Mouse (Mus musculus): ENCODE measurements at regions not wholly inside any gene's neighbourhood (a gene's known extent, or its start where the extent isn't known, plus 50 kb on each side); places are given as distances from the start of the nearest gene placed in this dataset.

DNA sequence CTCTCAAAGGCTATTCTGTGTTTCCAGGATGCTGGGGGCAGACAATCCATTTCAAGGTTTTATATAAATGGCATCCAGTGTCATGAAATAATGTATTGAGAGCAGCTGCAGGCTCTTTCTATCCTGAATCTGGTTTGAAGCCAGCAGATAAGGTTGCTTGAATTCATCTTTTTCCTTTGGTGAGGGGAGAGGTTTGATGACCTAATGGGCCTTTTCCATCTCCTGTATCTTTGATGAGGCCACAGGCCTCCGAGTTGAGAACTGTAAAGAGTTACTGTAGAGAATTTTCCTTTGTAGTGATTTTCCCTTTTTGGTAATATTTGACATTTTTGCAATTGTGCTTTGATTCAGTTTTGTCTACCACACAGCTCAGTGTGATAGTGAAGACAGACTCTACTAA, 458.8 kb upstream of the 1700008P02Rik start:
- TF ChIP-seq POLR2A (IDR thresholded peaks at IDR 0.05; ENCODE audit: borderline replicate concordance, insufficient read depth, low read length), result no peak
- no peak for TF ChIP-seq CTCF (IDR thresholded peaks at IDR 0.05; ENCODE audit: borderline replicate concordance, insufficient read depth, low read depth, low read length)
- H3K27me3 ChIP-seq (ENCODE audit: control insufficient read depth, insufficient read depth, low read length), result no peaks in the 10 kb centered on the region
- no peak overlapping the region for H3K27ac ChIP-seq (ENCODE audit: insufficient read depth, low read length)
- no peak overlapping the region for H3K4me3 ChIP-seq (replicated peaks; ENCODE audit: insufficient read depth, low read depth, low read length)
- WGBS, result 61% methylated on average over 1 of the region's 1 CpGs
- H3K4me1 ChIP-seq (ENCODE audit: control insufficient read depth, insufficient read depth, low read length), result no peaks in the 10 kb centered on the region
- DNase-seq, result no peak

- Histone ChIP-seq H3K27ac (ENCODE audit: insufficient read depth, low read length) (no peak overlapping the region), H3K27me3 (ENCODE audit: control insufficient read depth, insufficient read depth, low read length) (no peaks in the 10 kb centered on the region), H3K4me1 (ENCODE audit: control insufficient read depth, insufficient read depth, low read length) (no peaks in the 10 kb centered on the region), H3K4me3 (replicated peaks; ENCODE audit: insufficient read depth, low read depth, low read length) (no peak overlapping the region)
- no peak for TF ChIP-seq CTCF (IDR thresholded peaks at IDR 0.05; ENCODE audit: borderline replicate concordance, insufficient read depth, low read depth, low read length)
- no peak for TF ChIP-seq POLR2A (IDR thresholded peaks at IDR 0.05; ENCODE audit: borderline replicate concordance, insufficient read depth, low read length)
- DNase-seq, result no peak
- 73% methylated on average over 3 of the region's 3 CpGs for WGBS
Measured at GRCm38 (mm10) chr3:7076850-7077249, 456.6 kb upstream of the 1700008P02Rik start.

GRCm38 (mm10) chr3:7074488-7074887, 454.2 kb upstream of the 1700008P02Rik start:
- TF ChIP-seq POLR2A (IDR thresholded peaks at IDR 0.05; ENCODE audit: borderline replicate concordance, insufficient read depth, low read length) (no peak), CTCF (IDR thresholded peaks at IDR 0.05; ENCODE audit: borderline replicate concordance, insufficient read depth, low read depth, low read length) (no peak)
- 55% methylated on average over 2 of the region's 2 CpGs for WGBS
- Histone ChIP-seq H3K27me3 (ENCODE audit: control insufficient read depth, insufficient read depth, low read length) (no peaks in the 10 kb centered on the region), H3K4me1 (ENCODE audit: control insufficient read depth, insufficient read depth, low read length) (no peaks in the 10 kb centered on the region), H3K27ac (ENCODE audit: insufficient read depth, low read length) (no peak overlapping the region), H3K4me3 (replicated peaks; ENCODE audit: insufficient read depth, low read depth, low read length) (no peak overlapping the region)
- DNase-seq, result no peak

- WGBS, result 32% methylated on average over 2 of the region's 2 CpGs
- no peak for DNase-seq
- Histone ChIP-seq H3K4me3 (replicated peaks; ENCODE audit: insufficient read depth, low read depth, low read length) (no peak overlapping the region), H3K27ac (ENCODE audit: insufficient read depth, low read length) (no peak overlapping the region), H3K4me1 (ENCODE audit: control insufficient read depth, insufficient read depth, low read length) (no peaks in the 10 kb centered on the region), H3K27me3 (ENCODE audit: control insufficient read depth, insufficient read depth, low read length) (no peaks in the 10 kb centered on the region)
- TF ChIP-seq POLR2A (IDR thresholded peaks at IDR 0.05; ENCODE audit: borderline replicate concordance, insufficient read depth, low read length) (no peak), CTCF (IDR thresholded peaks at IDR 0.05; ENCODE audit: borderline replicate concordance, insufficient read depth, low read depth, low read length) (no peak)
Measured at GRCm38 (mm10) chr3:7041372-7042057, 421.3 kb upstream of the 1700008P02Rik start.

DNA sequence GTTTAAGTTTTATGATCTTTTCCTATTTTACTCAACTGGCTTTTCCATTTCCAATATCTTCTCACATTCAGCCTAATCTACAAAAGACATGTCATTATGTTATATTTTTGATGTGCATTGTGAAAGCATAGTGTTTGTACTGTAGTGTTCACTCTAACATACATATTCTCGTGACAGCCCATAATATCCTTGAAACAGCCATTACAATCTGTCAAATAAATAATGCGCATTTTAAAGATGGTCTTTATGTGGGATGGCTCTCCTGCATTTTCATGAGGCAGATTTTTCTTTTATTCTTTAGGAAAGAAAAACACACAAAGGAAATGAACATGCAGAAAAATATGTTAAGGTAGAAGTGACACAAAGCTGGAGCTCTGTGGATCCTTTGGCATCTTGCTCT, 415.6 kb upstream of the 1700008P02Rik start:
- Histone ChIP-seq H3K4me1 (ENCODE audit: control insufficient read depth, insufficient read depth, low read length) (no peaks in the 10 kb centered on the region), H3K27ac (ENCODE audit: insufficient read depth, low read length) (no peak overlapping the region), H3K4me3 (replicated peaks; ENCODE audit: insufficient read depth, low read depth, low read length) (no peak overlapping the region), H3K27me3 (ENCODE audit: control insufficient read depth, insufficient read depth, low read length) (no peaks in the 10 kb centered on the region)
- TF ChIP-seq POLR2A (IDR thresholded peaks at IDR 0.05; ENCODE audit: borderline replicate concordance, insufficient read depth, low read length), result no peak
- no peak for TF ChIP-seq CTCF (IDR thresholded peaks at IDR 0.05; ENCODE audit: borderline replicate concordance, insufficient read depth, low read depth, low read length)
- WGBS, result 24% methylated on average over 2 of the region's 2 CpGs
- DNase-seq, result no peak

DNA sequence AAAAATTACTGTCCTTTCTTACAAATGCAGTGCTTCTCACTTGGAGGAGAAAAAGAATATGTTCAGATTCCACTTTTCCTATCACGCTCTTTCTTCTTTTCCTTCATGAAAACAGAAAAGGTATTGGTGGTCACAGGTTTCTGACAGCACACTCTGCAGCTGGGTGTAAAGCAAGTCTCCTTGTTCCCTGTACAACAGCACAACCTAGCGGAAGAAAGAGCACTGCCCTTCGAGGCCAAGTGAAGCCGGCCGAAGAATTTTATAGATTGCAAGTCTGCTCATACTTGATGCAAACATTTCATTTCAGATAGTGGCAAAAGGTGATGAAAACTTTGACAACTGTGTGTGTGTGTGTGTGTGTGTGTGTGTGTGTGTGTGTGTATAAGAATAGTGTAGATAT, 407.6 kb upstream of the 1700008P02Rik start:
- no peak for TF ChIP-seq POLR2A (IDR thresholded peaks at IDR 0.05; ENCODE audit: borderline replicate concordance, insufficient read depth, low read length)
- TF ChIP-seq CTCF (IDR thresholded peaks at IDR 0.05; ENCODE audit: borderline replicate concordance, insufficient read depth, low read depth, low read length), result peak; percentile 56; the same call in 1 of the 2 replicates
- Histone ChIP-seq H3K4me1 (ENCODE audit: control insufficient read depth, insufficient read depth, low read length) (no peaks in the 10 kb centered on the region), H3K27me3 (ENCODE audit: control insufficient read depth, insufficient read depth, low read length) (no peaks in the 10 kb centered on the region), H3K4me3 (replicated peaks; ENCODE audit: insufficient read depth, low read depth, low read length) (no peak overlapping the region), H3K27ac (ENCODE audit: insufficient read depth, low read length) (no peak overlapping the region)
- peak; percentile 18 to 23 for DNase-seq
- 15% methylated on average over 5 of the region's 5 CpGs for WGBS

GRCm38 (mm10) chr3:7014345-7014973, 394.2 kb upstream of the 1700008P02Rik start:
- H3K27ac ChIP-seq (ENCODE audit: insufficient read depth, low read length), result no peak overlapping the region
- no peaks in the 10 kb centered on the region for H3K4me1 ChIP-seq (ENCODE audit: control insufficient read depth, insufficient read depth, low read length)
- TF ChIP-seq CTCF (IDR thresholded peaks at IDR 0.05; ENCODE audit: borderline replicate concordance, insufficient read depth, low read depth, low read length) (no peak), POLR2A (IDR thresholded peaks at IDR 0.05; ENCODE audit: borderline replicate concordance, insufficient read depth, low read length) (no peak)
- H3K27me3 ChIP-seq (ENCODE audit: control insufficient read depth, insufficient read depth, low read length), result no peaks in the 10 kb centered on the region
- 25% methylated on average over 7 of the region's 7 CpGs for WGBS
- DNase-seq, result no peak
- no peak overlapping the region for H3K4me3 ChIP-seq (replicated peaks; ENCODE audit: insufficient read depth, low read depth, low read length)

GRCm38 (mm10) chr3:7013516-7013915, 393.3 kb upstream of the 1700008P02Rik start:
- Histone ChIP-seq H3K27me3 (ENCODE audit: control insufficient read depth, insufficient read depth, low read length) (no peaks in the 10 kb centered on the region), H3K4me3 (replicated peaks; ENCODE audit: insufficient read depth, low read depth, low read length) (no peak overlapping the region), H3K27ac (ENCODE audit: insufficient read depth, low read length) (no peak overlapping the region), H3K4me1 (ENCODE audit: control insufficient read depth, insufficient read depth, low read length) (no peaks in the 10 kb centered on the region)
- DNase-seq, result no peak
- no peak for TF ChIP-seq CTCF (IDR thresholded peaks at IDR 0.05; ENCODE audit: borderline replicate concordance, insufficient read depth, low read depth, low read length)
- TF ChIP-seq POLR2A (IDR thresholded peaks at IDR 0.05; ENCODE audit: borderline replicate concordance, insufficient read depth, low read length), result no peak
